Mouse (Mus musculus): Measurements from ENCODE around the gene Gbp9. TPM values are rescaled to one million over a fixed set of nuclear protein-coding genes. Genes with fewer than 3 reads are reported as not detected.
A peak's percentile ranks its signal among the peaks of the same experiment; 100 is the strongest.
"Not testable (repeated sequence)": the region's sequence is repeated elsewhere in the genome, so short reads cannot be mapped to it uniquely, and the experiment has no call there.

The Gbp9 gene
- 3.0 and 3.8 TPM in 2 replicates for polyA plus RNA-seq (2012; rRNA removed)

GRCm38 (mm10) chr5:105139409-105140088 lies at the start of gene Gbp9, which contains the start of the genes Gbp8 and Gbp4:
Gene Gbp9, minus strand, starts transcription at chr5:105139539.
Gene Gbp8, minus strand, starts transcription at chr5:105139540.
Gene Gbp4, minus strand, starts transcription at chr5:105139586.
- not testable (repeated sequence) for DNase-seq (ENCODE audit: extremely low spot score in 1 of 2, low spot score in 1 of 2)

- no peak for DNase-seq (ENCODE audit: extremely low spot score in 1 of 2, low spot score in 1 of 2)
These were observed 42.1 kb upstream of the Gbp9 start for GRCm38 (mm10) chr5:105181446-105181845.

GRCm38 (mm10) chr5:105156582-105156981 lies 17.2 kb upstream of the Gbp9 start:
- no peak for DNase-seq (ENCODE audit: extremely low spot score in 1 of 2, low spot score in 1 of 2)

- DNase-seq (ENCODE audit: extremely low spot score in 1 of 2, low spot score in 1 of 2) = no peak
These were observed 14.7 kb upstream of the Gbp9 start for GRCm38 (mm10) chr5:105154049-105154448.

- DNase-seq (ENCODE audit: extremely low spot score in 1 of 2, low spot score in 1 of 2) = not testable (repeated sequence)
These were observed 8.7 kb upstream of the Gbp9 start for GRCm38 (mm10) chr5:105148062-105148461.

GRCm38 (mm10) chr5:105146447-105146846 lies 7.1 kb upstream of the Gbp9 start:
- no peak for DNase-seq (ENCODE audit: extremely low spot score in 1 of 2, low spot score in 1 of 2)

GRCm38 (mm10) chr5:105145731-105146130 lies 6.4 kb upstream of the Gbp9 start:
- DNase-seq (ENCODE audit: extremely low spot score in 1 of 2, low spot score in 1 of 2) = not testable (repeated sequence)

- DNase-seq (ENCODE audit: extremely low spot score in 1 of 2, low spot score in 1 of 2) = not testable (repeated sequence)
These were observed 911 bp upstream of the Gbp9 start for GRCm38 (mm10) chr5:105140089-105140810.

- no peak for DNase-seq (ENCODE audit: extremely low spot score in 1 of 2, low spot score in 1 of 2)
These were observed 433 bp downstream of the Gbp9 start for GRCm38 (mm10) chr5:105138906-105139305.

GRCm38 (mm10) chr5:105136706-105137304 lies 2.5 kb downstream of the Gbp9 start:
- DNase-seq (ENCODE audit: extremely low spot score in 1 of 2, low spot score in 1 of 2) = not testable (repeated sequence)

GRCm38 (mm10) chr5:105121731-105122130 lies 17.6 kb downstream of the Gbp9 start:
- DNase-seq (ENCODE audit: extremely low spot score in 1 of 2, low spot score in 1 of 2) = peak; percentile 14 to 32

- DNase-seq (ENCODE audit: extremely low spot score in 1 of 2, low spot score in 1 of 2) = no peak
These were observed 23.6 kb downstream of the Gbp9 start for GRCm38 (mm10) chr5:105115740-105116139.

GRCm38 (mm10) chr5:105114696-105115095 lies 24.6 kb downstream of the Gbp9 start:
- no peak for DNase-seq (ENCODE audit: extremely low spot score in 1 of 2, low spot score in 1 of 2)

- DNase-seq (ENCODE audit: extremely low spot score in 1 of 2, low spot score in 1 of 2) = no peak
These were observed 25.7 kb downstream of the Gbp9 start for GRCm38 (mm10) chr5:105113656-105114055.

- peak in 1 of 2 experiments; percentile 8 for DNase-seq (ENCODE audit: extremely low spot score in 1 of 2, low spot score in 1 of 2)
These were observed 29.0 kb downstream of the Gbp9 start for GRCm38 (mm10) chr5:105110271-105110852.

GRCm38 (mm10) chr5:105109775-105110174 lies 29.6 kb downstream of the Gbp9 start:
- DNase-seq (ENCODE audit: extremely low spot score in 1 of 2, low spot score in 1 of 2) = not testable (repeated sequence)

- not testable (repeated sequence) for DNase-seq (ENCODE audit: extremely low spot score in 1 of 2, low spot score in 1 of 2)
These were observed 33.6 kb downstream of the Gbp9 start for GRCm38 (mm10) chr5:105105689-105106088.

GRCm38 (mm10) chr5:105081900-105082299 lies 57.4 kb downstream of the Gbp9 start:
- no peak for DNase-seq (ENCODE audit: extremely low spot score in 1 of 2, low spot score in 1 of 2)

GRCm38 (mm10) chr5:105068356-105068755 lies 71.0 kb downstream of the Gbp9 start:
- DNase-seq (ENCODE audit: extremely low spot score in 1 of 2, low spot score in 1 of 2) = not testable (repeated sequence)

- not testable (repeated sequence) for DNase-seq (ENCODE audit: extremely low spot score in 1 of 2, low spot score in 1 of 2)
These were observed 74.9 kb downstream of the Gbp9 start for GRCm38 (mm10) chr5:105064443-105064842.

- DNase-seq (ENCODE audit: extremely low spot score in 1 of 2, low spot score in 1 of 2) = no peak
These were observed 76.0 kb downstream of the Gbp9 start for GRCm38 (mm10) chr5:105063321-105063720.
